Mouse (Mus musculus): ENCODE results near the gene Cxcr1.

DNA sequence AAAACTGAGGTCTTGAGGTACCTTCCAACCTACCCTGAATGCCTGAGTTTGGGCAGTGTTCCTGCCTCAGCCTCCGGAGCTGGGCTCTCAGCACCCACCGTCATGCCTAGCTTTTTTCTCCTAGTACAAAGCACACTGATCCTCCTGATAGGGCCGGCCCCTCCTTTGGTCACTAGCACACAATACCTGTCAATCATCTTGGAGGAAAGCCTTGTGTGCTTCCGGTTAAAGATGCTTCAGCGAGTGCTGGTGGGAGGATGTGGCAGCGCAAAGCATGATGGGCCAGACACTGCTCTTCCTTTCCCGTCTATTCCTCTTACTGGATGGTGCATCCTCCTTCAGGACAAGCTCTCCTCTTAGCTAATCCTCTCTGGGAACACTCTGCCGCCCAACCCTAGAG, 12.2 kb upstream of the Cxcr1 start:
- no peak for TF ChIP-seq CTCF (IDR thresholded peaks at IDR 0.05; ENCODE audit: borderline replicate concordance, control insufficient read depth, extremely low read depth, insufficient read depth, low read length, poor library complexity)
- no peak for TF ChIP-seq POLR2A (IDR thresholded peaks at IDR 0.05; ENCODE audit: control insufficient read depth, extremely low read depth, insufficient read depth, low read length, poor library complexity)

All from thymus, adult 2 months (tissue).